Mouse (Mus musculus) G1E (cell line): ENCODE results near the gene Ppcs.

Source experiments
- CTCF ChIP-seq: IDR thresholded peaks from 2 replicates; pipeline ENCODE4 v1.5.1; 2012; ENCODE audit warnings: low read depth, low read length, inconsistent platforms, mixed read lengths
- GATA1 ChIP-seq: IDR thresholded peaks from 2 replicates; pipeline ENCODE4 v1.6.1; 2012; ENCODE audit warnings: borderline replicate concordance, low read length, inconsistent platforms, mixed read lengths

- TF ChIP-seq CTCF = no peak
- no peak for TF ChIP-seq GATA1
These were observed 25.6 kb upstream of the Ppcs start for GRCm38 (mm10) chr4:119447786-119448185.
